Mouse (Mus musculus): ENCODE data around the gene Tshz2. TPM values are rescaled to one million over a fixed set of nuclear protein-coding genes. Genes with fewer than 3 reads are reported as not detected.

Tshz2 gene
- polyA plus RNA-seq, 1 experiment from 2014 or later, result not detected

DNA sequence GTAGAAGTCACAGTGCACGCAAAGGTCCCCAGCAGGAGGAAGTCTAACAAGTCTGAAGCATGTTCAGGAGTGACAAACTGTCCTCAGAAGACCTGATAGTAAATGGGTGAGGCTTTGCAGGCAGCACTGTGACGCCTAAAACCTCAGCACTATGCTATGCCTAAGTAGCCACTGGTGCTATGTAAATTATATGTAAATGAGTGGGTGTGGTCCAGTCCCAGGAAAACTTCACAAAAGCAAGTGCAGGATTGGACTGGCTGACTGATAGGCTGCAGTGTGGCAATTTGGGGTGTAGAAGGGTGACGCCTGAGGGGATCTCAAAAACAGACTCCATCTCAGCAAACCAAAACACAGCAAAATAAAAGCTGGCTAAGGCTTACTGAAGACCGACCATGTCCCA is 277.8 kb downstream of the Tshz2 start:
- Histone ChIP-seq H3K27ac (no peak overlapping the region), H3K36me3 (ENCODE audit: inconsistent target) (no peaks in the 10 kb centered on the region), H3K79me2 (ENCODE audit: inconsistent target) (no peaks in the 10 kb centered on the region), H3K4me3 (ENCODE audit: inconsistent target) (no peak overlapping the region)
- WGBS (ENCODE audit: missing documents), result 78% methylated on average over 4 of the region's 4 CpGs

DNA sequence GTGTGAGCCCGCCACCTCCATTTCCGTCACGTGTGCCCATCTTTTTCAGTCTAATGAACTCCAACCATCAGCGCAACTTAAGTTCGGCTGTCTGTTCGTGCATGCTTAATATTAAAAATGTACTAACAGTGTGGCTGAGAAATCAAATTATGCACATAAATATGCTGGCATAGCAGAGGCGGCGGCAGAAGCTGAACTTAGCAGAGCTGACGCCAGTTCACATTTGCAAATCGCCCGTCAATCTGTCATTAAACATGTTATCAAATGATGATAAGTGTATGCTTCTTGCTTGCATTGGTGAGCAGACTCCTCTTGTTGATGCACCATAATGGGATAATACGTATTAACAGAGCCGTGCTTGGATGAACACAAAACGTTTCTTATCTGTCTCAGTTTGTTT is 280.0 kb downstream of the Tshz2 start:
- WGBS (ENCODE audit: missing documents), result 95% methylated on average over 14 of the region's 14 CpGs

DNA sequence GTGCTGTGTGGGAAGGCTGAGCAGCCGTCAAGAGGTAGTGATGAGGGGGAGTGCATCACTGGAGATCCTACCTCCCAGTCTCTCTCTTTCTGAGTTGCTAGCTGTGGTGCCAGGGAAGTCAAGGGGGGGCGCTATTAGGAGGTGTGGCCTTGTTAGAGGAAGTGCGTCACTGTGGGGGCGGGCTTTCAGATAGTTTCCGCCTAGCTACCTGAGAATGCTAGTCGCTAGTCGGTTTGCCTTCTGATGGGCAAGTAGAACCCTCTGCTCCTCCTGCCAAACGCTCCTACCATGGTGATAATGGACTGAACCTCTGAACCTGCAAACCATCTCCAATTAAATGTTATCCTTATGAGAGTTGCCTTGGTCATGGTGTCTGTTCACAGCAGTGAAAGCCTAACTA is 282.1 kb downstream of the Tshz2 start:
- Histone ChIP-seq H3K79me2 (ENCODE audit: inconsistent target) (no peaks in the 10 kb centered on the region), H3K36me3 (ENCODE audit: inconsistent target) (no peaks in the 10 kb centered on the region), H3K4me3 (ENCODE audit: inconsistent target) (no peak overlapping the region), H3K27ac (no peak overlapping the region)
- 87% methylated on average over 7 of the region's 8 CpGs for WGBS (ENCODE audit: missing documents)

More for the DNA sequence above, 280.0 kb downstream of the Tshz2 start:
- no peak overlapping the region for H3K27ac ChIP-seq
- H3K4me3 ChIP-seq (ENCODE audit: inconsistent target), result no peak overlapping the region
- no peaks in the 10 kb centered on the region for H3K79me2 ChIP-seq (ENCODE audit: inconsistent target)
- no peaks in the 10 kb centered on the region for H3K36me3 ChIP-seq (ENCODE audit: inconsistent target)

DNA sequence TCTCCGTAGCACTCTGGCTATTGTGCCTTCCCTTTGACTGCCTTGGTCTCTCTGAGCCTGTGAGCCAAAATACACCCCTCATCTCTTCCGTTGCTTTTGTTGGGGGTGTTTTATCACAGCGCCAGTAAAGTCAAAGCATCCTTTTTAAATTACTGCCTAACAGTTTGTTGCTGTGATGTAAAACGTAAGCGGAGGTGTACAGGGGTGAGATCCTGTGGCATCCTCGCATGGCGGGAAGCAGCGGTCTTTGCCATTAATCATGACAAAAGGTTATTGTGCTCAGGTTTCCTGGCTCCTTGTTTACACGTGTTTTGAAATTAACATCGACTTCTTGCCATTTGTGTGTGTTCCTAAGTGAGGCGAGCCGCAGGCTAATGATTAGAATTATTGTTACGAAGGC is 282.5 kb downstream of the Tshz2 start:
- 79% methylated on average over 13 of the region's 13 CpGs for whole genome bisulfite sequencing (ENCODE audit: missing documents)
- H3K79me2 ChIP-seq (ENCODE audit: inconsistent target), result no peaks in the 10 kb centered on the region
- no peak overlapping the region for H3K4me3 ChIP-seq (ENCODE audit: inconsistent target)
- no peak overlapping the region for H3K27ac ChIP-seq
- no peaks in the 10 kb centered on the region for H3K36me3 ChIP-seq (ENCODE audit: inconsistent target)

DNA sequence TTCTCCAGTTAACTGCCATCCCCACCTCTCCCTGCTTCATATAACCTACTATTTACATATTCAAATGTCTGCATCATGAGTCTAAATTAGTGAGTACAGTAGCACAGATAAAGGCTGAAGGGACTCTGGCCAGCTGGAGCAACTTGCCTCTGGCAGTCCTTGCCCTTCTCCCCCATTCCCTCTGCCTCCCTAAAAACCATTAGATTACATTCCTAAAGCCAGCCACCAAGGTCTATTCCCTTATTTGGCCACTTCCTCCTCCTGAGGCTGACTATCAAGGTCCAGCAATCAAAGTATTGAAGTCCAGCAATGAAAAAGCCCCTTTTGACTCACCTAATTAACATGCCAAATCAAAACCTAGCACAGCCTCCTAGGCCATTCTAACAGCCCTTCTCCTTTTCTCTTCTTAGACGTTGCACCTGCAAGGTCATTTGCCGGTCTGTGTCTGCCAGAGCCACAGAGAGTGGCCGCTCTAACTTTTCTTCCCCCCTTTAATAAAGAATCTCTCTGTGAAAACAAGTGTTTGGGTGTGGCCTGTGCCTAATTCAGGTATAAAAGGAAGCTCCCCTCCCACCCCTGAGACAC is 286.4 kb downstream of the Tshz2 start:
- no peak overlapping the region for H3K4me3 ChIP-seq (ENCODE audit: inconsistent target)
- H3K27ac ChIP-seq, result no peak overlapping the region
- H3K36me3 ChIP-seq (ENCODE audit: inconsistent target), result no peaks in the 10 kb centered on the region
- 76% methylated on average over 3 of the region's 3 CpGs for WGBS (ENCODE audit: missing documents)
- no peaks in the 10 kb centered on the region for H3K79me2 ChIP-seq (ENCODE audit: inconsistent target)

DNA sequence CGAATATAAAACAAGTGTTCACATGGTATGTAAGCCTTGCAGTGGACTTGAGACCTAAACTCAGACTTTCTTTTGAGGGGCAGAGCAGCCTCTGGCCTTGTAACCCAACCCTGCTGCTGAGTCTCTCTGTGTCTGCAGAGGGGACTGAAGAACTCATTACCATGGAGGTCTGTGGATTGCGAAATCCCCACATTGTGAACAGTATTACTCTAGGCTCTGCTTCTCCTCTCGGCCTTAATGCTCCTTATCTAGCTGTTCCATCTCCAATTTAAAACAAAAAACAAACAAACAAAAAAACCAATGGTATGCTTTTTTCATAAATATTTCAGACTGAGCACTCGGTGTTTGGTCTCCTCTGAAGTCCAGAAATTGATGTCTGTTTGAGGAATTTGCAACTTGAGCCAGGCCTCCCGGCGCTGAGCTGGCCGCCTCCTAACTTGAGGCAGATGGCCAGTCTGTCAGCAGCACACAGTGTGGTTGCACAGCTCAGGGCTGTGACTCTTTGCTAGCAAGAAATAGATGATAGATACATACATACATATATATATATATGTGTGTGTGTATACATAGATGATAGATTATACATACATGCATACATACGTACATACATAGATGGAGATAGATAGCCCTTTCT is 291.5 kb downstream of the Tshz2 start:
- H3K4me3 ChIP-seq (ENCODE audit: inconsistent target), result no peak overlapping the region
- no peak overlapping the region for H3K27ac ChIP-seq
- no peaks in the 10 kb centered on the region for H3K36me3 ChIP-seq (ENCODE audit: inconsistent target)
- WGBS (ENCODE audit: missing documents), result 69% methylated on average over 7 of the region's 8 CpGs
- no peaks in the 10 kb centered on the region for H3K79me2 ChIP-seq (ENCODE audit: inconsistent target)

DNA sequence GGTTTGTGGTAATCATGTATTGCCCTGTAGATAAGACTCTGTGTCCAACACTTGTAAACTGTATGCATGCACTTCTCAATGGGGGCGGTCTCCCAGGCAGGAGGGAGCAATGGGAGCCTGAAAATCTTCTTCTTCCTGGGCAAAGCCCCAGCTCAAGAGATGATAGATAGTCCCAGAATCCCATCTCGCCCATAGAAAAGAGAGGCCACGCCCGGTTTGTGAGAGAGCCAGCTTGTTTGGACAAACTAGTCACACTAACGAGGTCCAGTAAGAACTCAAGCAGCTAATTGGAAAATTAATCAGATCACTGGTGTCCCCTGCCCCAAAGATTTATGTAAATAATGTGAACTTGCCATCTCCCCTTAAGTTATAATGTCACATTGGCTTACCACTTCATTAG is 292.7 kb downstream of the Tshz2 start:
- Histone ChIP-seq H3K36me3 (ENCODE audit: inconsistent target) (no peaks in the 10 kb centered on the region), H3K79me2 (ENCODE audit: inconsistent target) (no peaks in the 10 kb centered on the region), H3K4me3 (ENCODE audit: inconsistent target) (no peak overlapping the region), H3K27ac (no peak overlapping the region)
- 80% methylated on average over 5 of the region's 5 CpGs for WGBS (ENCODE audit: missing documents)

DNA sequence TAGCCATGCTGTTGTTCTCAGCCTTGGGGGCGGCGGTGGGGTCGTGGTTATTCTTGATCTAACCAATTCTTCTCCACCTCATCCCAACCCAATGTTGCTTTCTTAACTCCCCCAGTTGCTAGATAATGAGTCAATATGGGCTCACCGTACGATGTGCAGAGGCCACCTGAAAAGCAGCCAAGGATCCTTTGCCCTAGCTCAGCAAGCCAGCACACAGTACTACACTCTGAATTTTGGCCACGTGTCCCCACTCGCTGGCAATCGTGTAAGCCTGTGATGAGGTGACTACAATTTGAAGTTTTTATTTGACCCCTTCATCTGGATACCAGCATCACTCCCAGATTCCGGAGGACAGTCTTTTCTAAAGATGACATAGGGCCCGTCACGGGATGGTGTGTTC is 293.2 kb downstream of the Tshz2 start:
- no peaks in the 10 kb centered on the region for H3K36me3 ChIP-seq (ENCODE audit: inconsistent target)
- H3K4me3 ChIP-seq (ENCODE audit: inconsistent target), result no peak overlapping the region
- no peak overlapping the region for H3K27ac ChIP-seq
- no peaks in the 10 kb centered on the region for H3K79me2 ChIP-seq (ENCODE audit: inconsistent target)
- WGBS (ENCODE audit: missing documents), result 83% methylated on average over 11 of the region's 11 CpGs

DNA sequence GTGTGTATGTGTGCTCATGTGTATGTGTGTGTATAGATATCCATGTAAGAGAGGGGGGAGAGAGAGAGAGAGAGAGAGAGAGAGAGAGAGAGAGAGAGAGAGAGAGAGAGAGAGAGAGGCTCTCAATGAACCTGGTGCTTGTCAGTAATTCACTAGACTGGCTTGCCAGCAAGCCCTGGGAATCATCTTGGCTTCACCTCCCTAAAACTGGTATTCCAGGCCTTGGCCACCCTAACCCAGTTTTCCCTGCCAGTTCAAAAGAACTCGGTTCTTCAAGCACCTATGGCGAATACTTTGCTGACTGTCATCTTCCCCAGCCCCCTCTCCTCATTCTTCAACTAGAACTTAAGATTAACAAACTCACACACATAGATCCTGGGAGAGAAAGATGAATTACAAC is 294.6 kb downstream of the Tshz2 start:
- H3K27ac ChIP-seq, result no peak overlapping the region
- H3K79me2 ChIP-seq (ENCODE audit: inconsistent target), result no peaks in the 10 kb centered on the region
- H3K4me3 ChIP-seq (ENCODE audit: inconsistent target), result no peak overlapping the region
- no peaks in the 10 kb centered on the region for H3K36me3 ChIP-seq (ENCODE audit: inconsistent target)
- WGBS (ENCODE audit: missing documents), result 88% methylated on average over 2 of the region's 2 CpGs

DNA sequence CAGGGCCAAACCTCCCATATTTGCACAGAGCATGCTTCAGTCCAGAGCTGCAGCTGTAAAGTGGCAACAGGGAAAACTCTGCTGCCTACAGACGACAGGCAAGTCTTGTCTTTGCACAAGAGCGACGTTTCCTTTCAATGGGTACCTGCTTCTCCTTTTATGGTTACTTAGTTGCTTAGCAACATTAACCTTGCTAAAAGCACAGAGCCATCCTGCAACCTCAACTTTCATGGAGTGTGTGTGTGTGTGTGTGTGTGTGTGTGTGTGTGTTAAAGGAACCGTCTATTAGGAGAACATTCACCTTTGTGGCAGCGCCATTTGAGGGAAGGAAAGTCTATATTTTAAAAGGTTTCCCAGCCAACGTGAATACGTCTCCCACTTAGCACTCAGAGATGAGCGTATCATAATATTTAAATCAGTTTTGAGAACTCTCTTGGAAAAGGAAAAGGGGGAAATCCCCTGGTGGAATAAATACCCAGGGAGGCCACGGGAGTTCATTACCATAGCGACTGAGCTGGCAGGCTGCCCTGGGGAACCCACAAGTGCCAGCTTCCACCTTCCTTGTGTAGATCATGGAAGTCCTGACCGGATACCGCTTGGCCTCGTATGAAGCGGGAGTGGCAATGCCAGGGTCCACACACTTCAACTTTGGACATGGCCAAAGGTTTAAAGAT is 295.8 kb downstream of the Tshz2 start:
- Histone ChIP-seq H3K27ac (no peak overlapping the region), H3K4me3 (ENCODE audit: inconsistent target) (no peak overlapping the region), H3K79me2 (ENCODE audit: inconsistent target) (no peaks in the 10 kb centered on the region), H3K36me3 (ENCODE audit: inconsistent target) (no peaks in the 10 kb centered on the region)
- 60% methylated on average over 14 of the region's 14 CpGs for WGBS (ENCODE audit: missing documents)

DNA sequence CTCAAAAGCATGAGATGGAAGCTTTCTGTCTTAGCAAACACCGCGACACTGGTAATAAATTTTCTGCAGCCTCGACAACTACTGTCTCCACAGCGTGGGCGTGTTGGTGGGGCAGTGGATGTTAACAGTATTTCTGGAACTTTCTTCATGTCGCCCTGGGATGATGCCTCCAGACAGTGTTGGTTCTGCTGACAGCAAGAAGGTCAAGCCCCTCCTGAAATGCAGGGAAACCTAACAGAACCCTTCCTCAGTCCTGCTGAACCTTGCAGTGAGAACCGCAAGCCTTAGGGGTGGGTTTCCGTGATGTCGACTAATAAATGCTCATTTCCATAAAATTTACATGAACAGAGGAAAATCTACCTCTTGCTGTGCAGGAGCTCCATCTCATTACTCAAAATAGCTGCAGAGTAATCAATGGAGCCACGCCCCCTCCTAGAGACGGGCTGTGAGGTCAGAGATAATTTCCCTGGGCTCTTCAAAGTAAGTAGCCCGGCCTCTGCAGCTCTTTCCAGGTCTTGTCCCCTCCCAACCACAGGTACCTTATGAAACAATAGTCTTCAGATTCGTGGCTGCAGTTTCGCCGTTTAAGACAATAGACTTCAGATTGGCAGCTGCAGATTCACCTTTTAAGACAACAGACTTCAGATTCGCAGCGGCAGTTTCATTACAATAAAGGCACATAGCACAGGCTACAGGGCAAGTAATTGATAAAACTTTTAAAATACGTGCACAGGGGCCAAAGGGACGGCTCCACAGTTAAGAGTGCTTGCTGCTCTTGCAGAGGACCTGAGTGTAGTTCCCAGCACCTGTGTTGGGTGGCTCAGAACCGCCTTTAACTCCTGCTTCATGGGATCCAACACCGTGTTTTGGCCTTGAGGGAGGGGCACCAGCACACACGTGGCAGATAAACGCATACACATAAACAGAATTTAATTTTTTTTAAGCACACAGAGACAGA is 297.0 kb downstream of the Tshz2 start:
- Histone ChIP-seq H3K4me3 (ENCODE audit: inconsistent target) (no peak overlapping the region), H3K79me2 (ENCODE audit: inconsistent target) (no peaks in the 10 kb centered on the region), H3K27ac (no peak overlapping the region), H3K36me3 (ENCODE audit: inconsistent target) (no peaks in the 10 kb centered on the region)
- 45% methylated on average over 22 of the region's 23 CpGs for WGBS (ENCODE audit: missing documents)

DNA sequence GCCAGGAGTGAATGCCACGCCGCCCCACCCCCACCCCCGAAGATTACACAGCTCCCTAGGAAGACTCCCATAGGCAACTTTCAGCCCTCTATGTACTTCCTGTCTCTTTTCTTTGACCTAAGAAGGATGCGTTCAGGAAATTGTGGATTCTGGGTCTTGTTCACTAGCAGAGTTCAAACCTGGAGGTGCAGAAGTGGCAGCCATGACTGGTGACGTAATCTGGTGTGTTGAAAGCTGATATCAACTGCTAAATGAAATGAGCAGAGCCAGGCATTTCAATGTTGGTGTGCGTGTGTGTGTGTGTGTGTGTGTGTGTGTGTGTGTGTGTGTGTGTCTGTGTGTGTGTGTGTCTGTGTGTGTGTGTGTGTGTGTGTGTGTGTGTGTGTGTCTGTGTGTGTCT is 302.8 kb downstream of the Tshz2 start:
- 68% methylated on average over 5 of the region's 6 CpGs for WGBS (ENCODE audit: missing documents)
- H3K4me3 ChIP-seq (ENCODE audit: inconsistent target), result no peak overlapping the region
- no peaks in the 10 kb centered on the region for H3K36me3 ChIP-seq (ENCODE audit: inconsistent target)
- no peaks in the 10 kb centered on the region for H3K79me2 ChIP-seq (ENCODE audit: inconsistent target)
- H3K27ac ChIP-seq, result no peak overlapping the region

DNA sequence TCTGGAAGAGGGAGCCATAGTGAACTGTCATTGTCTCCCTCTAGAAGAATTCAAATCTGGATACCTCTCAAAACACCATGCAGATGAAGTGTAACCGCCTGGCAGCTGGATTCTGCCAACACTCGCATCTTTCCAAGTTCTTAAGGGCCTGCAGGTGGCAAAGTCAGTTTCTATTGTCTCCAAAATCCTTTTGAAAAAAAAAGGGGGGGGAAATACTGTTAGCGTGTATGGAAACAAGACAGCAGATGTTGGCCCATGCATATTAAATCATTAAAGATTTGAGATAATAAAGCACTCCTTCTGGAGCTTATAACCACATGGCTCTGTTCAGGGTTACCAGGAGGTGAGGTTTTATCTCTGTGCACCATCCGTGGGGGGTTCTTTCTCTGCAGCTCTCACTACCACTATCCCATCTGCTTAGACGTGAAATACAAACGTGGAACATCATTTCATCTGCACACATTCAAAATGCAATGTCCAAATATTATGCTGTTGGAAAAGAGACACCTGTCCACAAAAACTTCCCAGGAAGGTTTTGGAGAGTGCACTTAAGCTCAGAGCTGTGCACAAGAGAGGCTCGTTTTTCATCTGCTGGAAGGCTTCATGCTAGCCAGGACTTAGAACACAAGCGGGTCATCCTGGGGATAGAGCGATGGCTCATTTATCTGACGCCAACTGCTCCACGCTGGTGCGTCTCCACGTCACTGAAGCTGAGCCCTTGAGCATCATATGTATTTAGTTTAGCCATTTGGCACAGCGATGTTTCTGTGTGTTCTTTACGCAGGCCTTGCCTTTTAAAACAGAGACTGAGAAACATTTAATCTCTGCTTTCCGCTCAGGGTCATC is 307.7 kb downstream of the Tshz2 start:
- Histone ChIP-seq H3K36me3 (ENCODE audit: inconsistent target) (no peaks in the 10 kb centered on the region), H3K27ac (no peak overlapping the region), H3K79me2 (ENCODE audit: inconsistent target) (no peaks in the 10 kb centered on the region), H3K4me3 (ENCODE audit: inconsistent target) (no peak overlapping the region)
- 86% methylated on average over 16 of the region's 16 CpGs for WGBS (ENCODE audit: missing documents)

DNA sequence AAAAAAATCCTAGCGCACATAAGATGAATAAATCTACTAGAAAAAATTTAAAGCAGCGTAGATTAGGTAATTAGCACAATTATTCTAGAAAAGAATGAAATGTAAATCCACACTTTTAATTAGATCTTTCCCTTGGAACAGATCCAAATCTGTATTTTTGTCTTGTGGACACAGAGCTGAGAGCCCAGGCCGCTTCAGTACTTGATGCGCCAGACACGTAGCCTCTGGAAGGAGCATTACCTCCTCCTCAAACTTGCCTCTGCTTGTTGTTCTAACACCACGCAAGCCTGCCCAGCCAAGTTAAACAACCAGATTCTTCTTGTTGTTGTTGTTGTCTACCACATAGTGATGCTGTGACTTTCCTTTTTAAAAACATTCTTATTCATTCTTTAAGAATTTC is 310.9 kb downstream of the Tshz2 start:
- 96% methylated on average over 6 of the region's 6 CpGs for WGBS (ENCODE audit: missing documents)
- Histone ChIP-seq H3K4me3 (ENCODE audit: inconsistent target) (no peak overlapping the region), H3K36me3 (ENCODE audit: inconsistent target) (no peaks in the 10 kb centered on the region), H3K27ac (no peak overlapping the region), H3K79me2 (ENCODE audit: inconsistent target) (no peaks in the 10 kb centered on the region)
